Mouse (Mus musculus) neural tube, embryonic 14.5 days (tissue): ENCODE results near the gene Patl2. TPM values are rescaled to one million over a fixed set of nuclear protein-coding genes. Genes with fewer than 3 reads are reported as not detected.
"Not testable (repeated sequence)": the region's sequence is repeated elsewhere in the genome, so short reads cannot be mapped to it uniquely, and the experiment has no call there.

Experiments used
- ATAC-seq: fragments of 200-750 bp; cut with Nextera tagmentation; 2 replicates; pipeline ENCODE4 v1.8.0; 2017; ENCODE audit warnings: low read depth, mild to moderate bottlenecking, moderate TSS enrichment, moderate library complexity
- H3K27ac ChIP-seq: fragments of 300-500 bp; sonication (generic); 2 replicates; pipeline ENCODE4 v1.5.1; 2014; ENCODE audit warnings: low read depth, mild to moderate bottlenecking, control low read depth, low read length, moderate library complexity, mixed read lengths
- H3K27me3 ChIP-seq: fragments of 300-500 bp; sonication (generic); 2 replicates; pipeline ENCODE4 v1.6.1; 2014; ENCODE audit warnings: low read length; ENCODE audit not compliant: control insufficient read depth, insufficient read depth
- H3K36me3 ChIP-seq: fragments of 300-500 bp; sonication (generic); 2 replicates; pipeline ENCODE4 v1.6.1; 2014; ENCODE audit warnings: low read length, mixed read lengths; ENCODE audit not compliant: control insufficient read depth, insufficient read depth
- H3K4me1 ChIP-seq: fragments of 300-500 bp; sonication (generic); 2 replicates; pipeline ENCODE4 v1.6.1; 2014; ENCODE audit warnings: low read length; ENCODE audit not compliant: control insufficient read depth, insufficient read depth
- H3K4me2 ChIP-seq: fragments of 300-500 bp; sonication (generic); 2 replicates; pipeline ENCODE4 v1.6.1; 2014; ENCODE audit warnings: mild to moderate bottlenecking, low read depth, low read length, control low read depth
- H3K4me3 ChIP-seq: fragments of 300-500 bp; sonication (generic); 2 replicates; pipeline ENCODE4 v1.5.1; 2014; ENCODE audit warnings: low read depth, low read length, control low read depth, mixed read lengths
- H3K9ac ChIP-seq: fragments of 300-500 bp; sonication (generic); replicated peaks from 2 replicates; pipeline ENCODE4 v1.6.1; 2014; ENCODE audit warnings: low read depth, mild to moderate bottlenecking, control low read depth, low read length, mixed read lengths
- H3K9me3 ChIP-seq: fragments of 300-500 bp; sonication (generic); 2 replicates; pipeline ENCODE4 v1.6.1; 2016; ENCODE audit warnings: low read length; ENCODE audit not compliant: control insufficient read depth
- WGBS: fragments of 180-500 bp; shearing (Covaris S2); extraction: QIAGEN DNeasy Blood & Tissue Kit; methylation state at CpG from one replicate; pipeline ENCODE4 v1.1.7; 2014; 5-methylcytosine and 5-hydroxymethylcytosine counted together
- polyA plus RNA-seq: library from polyadenylated mRNA; unstranded; fragments of >200 nt; fragmentation: Nextera tagmentation; extraction: Ambion mirVana; gene quantifications from 2 replicates; pipeline ENCODE4 v1.2.1, GENCODE M21; 2014

Gene Patl2
- polyA plus RNA-seq, 1 experiment from 2014 or later = 0.08 TPM

- H3K9ac ChIP-seq = no peak overlapping the region
- no peaks in the 10 kb centered on the region for H3K36me3 ChIP-seq
- no peak overlapping the region for H3K4me3 ChIP-seq
- no peaks in the 10 kb centered on the region for H3K9me3 ChIP-seq
- no peak overlapping the region for H3K27ac ChIP-seq
- no peaks in the 10 kb centered on the region for H3K27me3 ChIP-seq
- no peak overlapping the region for H3K4me2 ChIP-seq
- 36% methylated on average over 5 of the region's 5 CpGs for WGBS
- no peak for ATAC-seq
- no peaks in the 10 kb centered on the region for H3K4me1 ChIP-seq
Measured at GRCm38 (mm10) chr2:122221798-122222197, 35.8 kb upstream of the Patl2 start.

DNA sequence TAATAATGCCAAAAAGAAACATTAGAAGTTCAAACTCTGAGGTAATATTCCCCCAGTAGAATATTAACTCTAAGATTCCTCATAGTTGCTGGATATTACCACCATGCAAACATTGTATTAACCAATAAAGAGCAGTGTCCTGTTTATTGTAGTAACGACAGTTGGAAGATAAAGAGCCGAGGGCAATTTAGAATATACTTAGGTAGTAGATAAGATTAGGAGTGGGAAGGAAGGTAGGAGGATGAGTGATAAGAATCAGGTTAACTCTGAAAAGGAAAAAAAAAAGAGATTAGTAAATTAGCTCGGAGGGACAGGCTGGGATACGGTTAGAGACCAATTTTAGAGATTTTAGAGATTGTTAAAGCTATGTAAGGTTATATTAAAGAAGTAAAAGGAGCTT lies 35.4 kb upstream of the Patl2 start:
- no peaks in the 10 kb centered on the region for H3K27me3 ChIP-seq
- no peaks in the 10 kb centered on the region for H3K4me1 ChIP-seq
- H3K4me3 ChIP-seq = no peak overlapping the region
- WGBS = 83% methylated on average over 4 of the region's 4 CpGs
- H3K9me3 ChIP-seq = no peaks in the 10 kb centered on the region
- ATAC-seq = no peak
- no peak overlapping the region for H3K27ac ChIP-seq
- H3K9ac ChIP-seq = no peak overlapping the region
- H3K4me2 ChIP-seq = no peak overlapping the region
- no peaks in the 10 kb centered on the region for H3K36me3 ChIP-seq

- ATAC-seq = no peak
- Histone ChIP-seq H3K4me3 (no peak overlapping the region), H3K4me2 (no peak overlapping the region), H3K27me3 (no peaks in the 10 kb centered on the region), H3K27ac (no peak overlapping the region), H3K36me3 (no peaks in the 10 kb centered on the region), H3K9ac (no peak overlapping the region), H3K9me3 (no peaks in the 10 kb centered on the region), H3K4me1 (no peaks in the 10 kb centered on the region)
- 62% methylated on average over 2 of the region's 2 CpGs for WGBS
Measured at GRCm38 (mm10) chr2:122218234-122218633, 32.2 kb upstream of the Patl2 start.

- not testable (repeated sequence) for H3K4me3 ChIP-seq, ATAC-seq, H3K9me3 ChIP-seq, H3K4me2 ChIP-seq, H3K9ac ChIP-seq, H3K27ac ChIP-seq, H3K27me3 ChIP-seq, H3K36me3 ChIP-seq, H3K4me1 ChIP-seq
- WGBS = 95% methylated on average over 4 of the region's 4 CpGs
Measured at GRCm38 (mm10) chr2:122217075-122217474, 31.1 kb upstream of the Patl2 start.

- ATAC-seq = no peak
- no peaks in the 10 kb centered on the region for H3K4me1 ChIP-seq
- H3K36me3 ChIP-seq = no peaks in the 10 kb centered on the region
- no peaks in the 10 kb centered on the region for H3K27me3 ChIP-seq
- H3K9ac ChIP-seq = no peak overlapping the region
- no peak overlapping the region for H3K27ac ChIP-seq
- H3K9me3 ChIP-seq = no peaks in the 10 kb centered on the region
- no peak overlapping the region for H3K4me2 ChIP-seq
- 41% methylated on average over 3 of the region's 3 CpGs for WGBS
- H3K4me3 ChIP-seq = no peak overlapping the region
Measured at GRCm38 (mm10) chr2:122210534-122211228, 24.7 kb upstream of the Patl2 start.

- H3K9ac ChIP-seq = no peak overlapping the region
- 63% methylated on average over 2 of the region's 2 CpGs for WGBS
- no peaks in the 10 kb centered on the region for H3K27me3 ChIP-seq
- no peak overlapping the region for H3K4me3 ChIP-seq
- H3K36me3 ChIP-seq = no peaks in the 10 kb centered on the region
- H3K4me2 ChIP-seq = no peak overlapping the region
- H3K9me3 ChIP-seq = no peaks in the 10 kb centered on the region
- no peak overlapping the region for H3K27ac ChIP-seq
- no peak for ATAC-seq
- H3K4me1 ChIP-seq = no peaks in the 10 kb centered on the region
Measured at GRCm38 (mm10) chr2:122206440-122207107, 20.6 kb upstream of the Patl2 start.

DNA sequence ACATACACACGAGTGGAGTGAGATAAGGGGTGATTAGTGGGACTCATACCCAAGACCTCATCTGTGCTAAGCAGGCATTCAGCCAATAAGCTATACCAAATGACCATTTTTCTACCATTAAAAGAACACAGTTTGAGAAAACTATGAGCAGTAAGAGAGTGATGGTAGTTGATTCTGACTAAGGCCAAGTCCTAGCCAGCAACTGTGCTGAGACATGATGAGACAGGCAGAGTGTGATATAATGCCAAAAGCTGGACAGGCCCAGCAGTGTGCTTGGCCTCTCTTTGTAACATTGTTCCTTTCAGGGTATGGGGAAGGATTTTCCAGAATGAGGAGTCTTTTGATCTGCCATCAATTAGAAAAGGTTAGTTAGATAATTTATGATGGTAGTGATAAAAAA lies 15.5 kb upstream of the Patl2 start:
- no peak overlapping the region for H3K27ac ChIP-seq
- no peaks in the 10 kb centered on the region for H3K27me3 ChIP-seq
- H3K36me3 ChIP-seq = no peaks in the 10 kb centered on the region
- H3K4me2 ChIP-seq = no peak overlapping the region
- no peak overlapping the region for H3K4me3 ChIP-seq
- WGBS = 83% methylated on average over 1 of the region's 1 CpGs
- no peaks in the 10 kb centered on the region for H3K9me3 ChIP-seq
- ATAC-seq = no peak
- no peaks in the 10 kb centered on the region for H3K4me1 ChIP-seq
- no peak overlapping the region for H3K9ac ChIP-seq

DNA sequence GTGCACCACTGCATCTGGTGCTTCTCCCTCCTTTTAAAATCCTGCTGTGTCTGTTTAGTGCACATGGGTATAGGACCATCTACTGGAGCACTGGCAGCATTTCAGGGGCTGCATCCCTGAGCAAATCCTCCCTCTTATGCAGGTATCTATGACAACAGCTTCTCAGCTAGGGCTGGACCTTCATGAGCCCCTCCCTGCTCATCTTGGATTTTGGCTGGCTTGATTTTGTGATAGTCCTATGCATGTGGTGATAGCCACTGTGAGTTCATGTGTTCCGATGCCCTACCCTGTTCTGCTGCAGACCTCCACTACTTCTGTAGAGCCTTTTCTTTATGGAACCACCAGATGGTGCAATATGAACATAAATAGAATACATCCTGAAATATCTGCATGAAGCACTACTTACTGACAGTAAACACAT lies 8.5 kb upstream of the Patl2 start:
- WGBS = 73% methylated on average over 1 of the region's 1 CpGs
- Histone ChIP-seq H3K27ac (no peak overlapping the region), H3K4me3 (no peak overlapping the region), H3K9ac (no peak overlapping the region), H3K9me3 (no peaks in the 10 kb centered on the region), H3K4me2 (no peak overlapping the region), H3K27me3 (no peaks in the 10 kb centered on the region), H3K4me1 (no peaks in the 10 kb centered on the region), H3K36me3 (no peaks in the 10 kb centered on the region)
- peak; percentile 86 for ATAC-seq

GRCm38 (mm10) chr2:122191849-122192248 lies 5.9 kb upstream of the Patl2 start:
- Histone ChIP-seq H3K36me3 (no peaks in the 10 kb centered on the region), H3K9ac (no peak overlapping the region), H3K4me1 (no peaks in the 10 kb centered on the region), H3K4me2 (no peak overlapping the region), H3K9me3 (no peaks in the 10 kb centered on the region), H3K27me3 (no peaks in the 10 kb centered on the region), H3K27ac (no peak overlapping the region), H3K4me3 (no peak overlapping the region)
- 79% methylated on average over 3 of the region's 3 CpGs for WGBS
- no peak for ATAC-seq
